Mouse (Mus musculus) erythroblast, embryonic 14.5 days (primary cell): ENCODE data around the gene 2610528A11Rik.

ENCODE experiments used
- GATA1 ChIP-seq: IDR thresholded peaks from 2 replicates; pipeline ENCODE4 v1.6.1; 2012; ENCODE audit warnings: low read length, inconsistent platforms, mixed read lengths
- TAL1 ChIP-seq: IDR thresholded peaks from 3 replicates; pipeline ENCODE4 v1.6.1; 2012; ENCODE audit warnings: low read length, inconsistent platforms, mixed read lengths

GRCm38 (mm10) chr14:37068516-37068915, 45.3 kb downstream of the 2610528A11Rik start:
- TF ChIP-seq TAL1 = no peak
- TF ChIP-seq GATA1 = no peak
